Mouse (Mus musculus) midbrain, embryonic 12.5 days (tissue): ENCODE results near the gene Kitl. TPM values are rescaled to one million over a fixed set of nuclear protein-coding genes. Genes with fewer than 3 reads are reported as not detected.

ENCODE experiments used
- ATAC-seq: fragments of 200-750 bp; cut with Nextera tagmentation; 2 replicates; pipeline ENCODE4 v1.8.0; 2017; ENCODE audit warnings: low read depth, moderate TSS enrichment, moderate library complexity; ENCODE audit not compliant: low FRiP score
- H3K27ac ChIP-seq: fragments of 300-500 bp; sonication (generic); replicated peaks from 2 replicates; pipeline ENCODE4 v1.5.1; 2016; ENCODE audit warnings: mild to moderate bottlenecking
- H3K27me3 ChIP-seq: fragments of 300-500 bp; sonication (generic); 2 replicates; pipeline ENCODE4 v1.6.1; 2016; ENCODE audit warnings: mild to moderate bottlenecking
- H3K36me3 ChIP-seq: fragments of 300-500 bp; sonication (generic); 2 replicates; pipeline ENCODE4 v1.6.1; 2016
- H3K4me1 ChIP-seq: fragments of 300-500 bp; sonication (generic); 2 replicates; pipeline ENCODE4 v1.6.1; 2016
- H3K4me2 ChIP-seq: fragments of 300-500 bp; sonication (generic); replicated peaks from 2 replicates; pipeline ENCODE4 v1.6.1; 2016; ENCODE audit warnings: mild to moderate bottlenecking, moderate library complexity
- H3K4me3 ChIP-seq: fragments of 300-500 bp; sonication (generic); 2 replicates; pipeline ENCODE4 v1.5.1; 2016; ENCODE audit warnings: mild to moderate bottlenecking
- H3K9ac ChIP-seq: fragments of 300-500 bp; sonication (generic); replicated peaks from 2 replicates; pipeline ENCODE4 v1.6.1; 2016; ENCODE audit warnings: mild to moderate bottlenecking, moderate library complexity
- H3K9me3 ChIP-seq: fragments of 300-500 bp; sonication (generic); 2 replicates; pipeline ENCODE4 v1.6.1; 2016; ENCODE audit warnings: mild to moderate bottlenecking
- WGBS: fragments of 180-500 bp; shearing (Covaris S2); methylation state at CpG from one replicate; pipeline ENCODE4 v1.1.7; 2016; 5-methylcytosine and 5-hydroxymethylcytosine counted together
- polyA plus RNA-seq: library from polyadenylated mRNA; unstranded; fragments of >200 nt; fragmentation: Nextera tagmentation; extraction: Ambion mirVana; gene quantifications from 2 replicates; pipeline ENCODE4 v1.2.1, GENCODE M21; 2016

The Kitl gene
- polyA plus RNA-seq, 1 experiment from 2014 or later = 10.6 TPM

- Histone ChIP-seq H3K9ac (no peak overlapping the region), H3K4me2 (no peak overlapping the region), H3K27me3 (peaks cover 79% of the 10 kb centered on the region), H3K27ac (no peak overlapping the region), H3K36me3 (no peaks in the 10 kb centered on the region), H3K4me3 (no peak overlapping the region), H3K9me3 (no peaks in the 10 kb centered on the region), H3K4me1 (peaks cover 18% of the 10 kb centered on the region)
- ATAC-seq = no peak
- 37% methylated on average over 2 of the region's 2 CpGs for WGBS
Measured at GRCm38 (mm10) chr10:100014096-100014495, 1.3 kb upstream of the Kitl start.

- ATAC-seq = peak; percentile 39
- Histone ChIP-seq H3K4me1 (peaks cover 18% of the 10 kb centered on the region), H3K27me3 (peaks cover 82% of the 10 kb centered on the region), H3K9ac (0 out of 2 replicates have a peak overlapping the region, but pooled peaks have one; percentile 50), H3K4me2 (peak overlapping the region; percentile 99), H3K9me3 (no peaks in the 10 kb centered on the region), H3K36me3 (no peaks in the 10 kb centered on the region), H3K4me3 (peak overlapping the region; percentile 58), H3K27ac (no peak overlapping the region)
- WGBS = under 1% methylated on average over 28 of the region's 28 CpGs
Measured at GRCm38 (mm10) chr10:100016326-100016709, 888 bp downstream of the Kitl start.

- Histone ChIP-seq H3K4me2 (peak overlapping the region; percentile 99), H3K27me3 (peaks cover 86% of the 10 kb centered on the region), H3K4me3 (peak overlapping the region; percentile 23), H3K27ac (no peak overlapping the region), H3K36me3 (no peaks in the 10 kb centered on the region), H3K4me1 (peaks cover 25% of the 10 kb centered on the region), H3K9ac (no peak overlapping the region), H3K9me3 (no peaks in the 10 kb centered on the region)
- WGBS = 17% methylated on average over 13 of the region's 13 CpGs
- ATAC-seq = no peak
Measured at GRCm38 (mm10) chr10:100016941-100017770, 1.7 kb downstream of the Kitl start.

- peaks cover 31% of the 10 kb centered on the region for H3K4me1 ChIP-seq
- WGBS = under 1% methylated on average over 10 of the region's 10 CpGs
- no peaks in the 10 kb centered on the region for H3K36me3 ChIP-seq
- ATAC-seq = no peak
- H3K4me3 ChIP-seq = peak overlapping the region; percentile 23
- H3K4me2 ChIP-seq = peak overlapping the region; percentile 99; the same call in 1 of the 2 replicates
- peaks cover 89% of the 10 kb centered on the region for H3K27me3 ChIP-seq
- H3K27ac ChIP-seq = no peak overlapping the region
- H3K9ac ChIP-seq = no peak overlapping the region
- H3K9me3 ChIP-seq = no peaks in the 10 kb centered on the region
Measured at GRCm38 (mm10) chr10:100017771-100018070, 2.3 kb downstream of the Kitl start.

- 47% methylated on average over 5 of the region's 5 CpGs for WGBS
- Histone ChIP-seq H3K36me3 (no peaks in the 10 kb centered on the region), H3K9ac (no peak overlapping the region), H3K4me3 (no peak overlapping the region), H3K27me3 (peaks cover 91% of the 10 kb centered on the region), H3K4me2 (no peak overlapping the region), H3K27ac (no peak overlapping the region), H3K9me3 (no peaks in the 10 kb centered on the region), H3K4me1 (peaks cover 32% of the 10 kb centered on the region)
- ATAC-seq = no peak
Measured at GRCm38 (mm10) chr10:100018493-100018892, 3.1 kb downstream of the Kitl start.

- Histone ChIP-seq H3K4me1 (peaks cover 32% of the 10 kb centered on the region), H3K4me3 (no peak overlapping the region), H3K36me3 (no peaks in the 10 kb centered on the region), H3K4me2 (no peak overlapping the region), H3K9me3 (no peaks in the 10 kb centered on the region), H3K27me3 (peaks cover 86% of the 10 kb centered on the region), H3K27ac (no peak overlapping the region), H3K9ac (no peak overlapping the region)
- 73% methylated on average over 17 of the region's 17 CpGs for WGBS
- no peak for ATAC-seq
Measured at GRCm38 (mm10) chr10:100019246-100020195, 4.1 kb downstream of the Kitl start.

GRCm38 (mm10) chr10:100022090-100022834, 6.8 kb downstream of the Kitl start:
- WGBS = 24% methylated on average over 11 of the region's 11 CpGs
- H3K4me2 ChIP-seq = no peak overlapping the region
- no peaks in the 10 kb centered on the region for H3K9me3 ChIP-seq
- H3K4me3 ChIP-seq = no peak overlapping the region
- H3K36me3 ChIP-seq = no peaks in the 10 kb centered on the region
- H3K4me1 ChIP-seq = peaks cover 22% of the 10 kb centered on the region
- peaks cover 82% of the 10 kb centered on the region for H3K27me3 ChIP-seq
- H3K27ac ChIP-seq = no peak overlapping the region
- H3K9ac ChIP-seq = no peak overlapping the region
- ATAC-seq = peak; percentile 41

- Histone ChIP-seq H3K4me1 (peaks cover 19% of the 10 kb centered on the region), H3K4me2 (no peak overlapping the region), H3K27me3 (peaks cover 77% of the 10 kb centered on the region), H3K9me3 (no peaks in the 10 kb centered on the region), H3K36me3 (no peaks in the 10 kb centered on the region), H3K9ac (no peak overlapping the region), H3K4me3 (no peak overlapping the region), H3K27ac (no peak overlapping the region)
- WGBS = 47% methylated on average over 1 of the region's 1 CpGs
- no peak for ATAC-seq
Measured at GRCm38 (mm10) chr10:100022835-100023093, 7.3 kb downstream of the Kitl start.

- H3K4me2 ChIP-seq = no peak overlapping the region
- 64% methylated on average over 8 of the region's 8 CpGs for WGBS
- peaks cover 75% of the 10 kb centered on the region for H3K27me3 ChIP-seq
- no peaks in the 10 kb centered on the region for H3K36me3 ChIP-seq
- H3K4me3 ChIP-seq = no peak overlapping the region
- no peaks in the 10 kb centered on the region for H3K9me3 ChIP-seq
- H3K27ac ChIP-seq = no peak overlapping the region
- H3K9ac ChIP-seq = no peak overlapping the region
- peaks cover 14% of the 10 kb centered on the region for H3K4me1 ChIP-seq
- no peak for ATAC-seq
Measured at GRCm38 (mm10) chr10:100025665-100026064, 10.2 kb downstream of the Kitl start.

GRCm38 (mm10) chr10:100026778-100027177, 11.3 kb downstream of the Kitl start:
- WGBS = 76% methylated on average over 1 of the region's 1 CpGs
- ATAC-seq = no peak
- Histone ChIP-seq H3K4me2 (no peak overlapping the region), H3K36me3 (no peaks in the 10 kb centered on the region), H3K9ac (no peak overlapping the region), H3K9me3 (no peaks in the 10 kb centered on the region), H3K27ac (no peak overlapping the region), H3K4me3 (no peak overlapping the region), H3K4me1 (peaks cover 18% of the 10 kb centered on the region), H3K27me3 (peaks cover 75% of the 10 kb centered on the region)

- H3K4me3 ChIP-seq = no peak overlapping the region
- H3K27me3 ChIP-seq = peaks cover 67% of the 10 kb centered on the region
- H3K9ac ChIP-seq = no peak overlapping the region
- H3K4me2 ChIP-seq = no peak overlapping the region
- no peak for ATAC-seq
- no peaks in the 10 kb centered on the region for H3K9me3 ChIP-seq
- H3K36me3 ChIP-seq = no peaks in the 10 kb centered on the region
- WGBS = 87% methylated on average over 5 of the region's 5 CpGs
- no peak overlapping the region for H3K27ac ChIP-seq
- peaks cover 11% of the 10 kb centered on the region for H3K4me1 ChIP-seq
Measured at GRCm38 (mm10) chr10:100030385-100030784, 15.0 kb downstream of the Kitl start.
